Mouse (Mus musculus) kidney, embryonic 15.5 days (tissue): ENCODE measurements around the gene Fbxw4. TPM values are rescaled to one million over a fixed set of nuclear protein-coding genes. Genes with fewer than 3 reads are reported as not detected.
"Not testable (repeated sequence)": the region's sequence is repeated elsewhere in the genome, so short reads cannot be mapped to it uniquely, and the experiment has no call there.

Experiments used
- ATAC-seq: fragments of 200-750 bp; cut with Nextera tagmentation; replicated peaks from 2 replicates; pipeline ENCODE4 v1.8.0; 2017; ENCODE audit warnings: moderate TSS enrichment; ENCODE audit not compliant: low FRiP score
- H3K27ac ChIP-seq: fragments of 300-500 bp; sonication (generic); 2 replicates; pipeline ENCODE4 v1.5.1; 2015; ENCODE audit warnings: mild to moderate bottlenecking, inconsistent platforms
- H3K27me3 ChIP-seq: fragments of 300-500 bp; sonication (generic); 2 replicates; pipeline ENCODE4 v1.6.1; 2015; ENCODE audit warnings: inconsistent platforms
- H3K36me3 ChIP-seq: fragments of 300-500 bp; sonication (generic); 2 replicates; pipeline ENCODE4 v1.6.1; 2015; ENCODE audit warnings: inconsistent platforms
- H3K4me1 ChIP-seq: fragments of 300-500 bp; sonication (generic); 2 replicates; pipeline ENCODE4 v1.6.1; 2015; ENCODE audit warnings: inconsistent platforms
- H3K4me2 ChIP-seq: fragments of 300-500 bp; sonication (generic); 2 replicates; pipeline ENCODE4 v1.6.1; 2015; ENCODE audit warnings: moderate library complexity, mild to moderate bottlenecking, inconsistent platforms
- H3K4me3 ChIP-seq: fragments of 300-500 bp; sonication (generic); replicated peaks from 2 replicates; pipeline ENCODE4 v1.5.1; 2015; ENCODE audit warnings: mild to moderate bottlenecking, inconsistent platforms
- H3K9ac ChIP-seq: fragments of 300-500 bp; sonication (generic); 2 replicates; pipeline ENCODE4 v1.6.1; 2015; ENCODE audit warnings: mild to moderate bottlenecking, inconsistent platforms
- H3K9me3 ChIP-seq: fragments of 300-500 bp; sonication (generic); replicated peaks from 2 replicates; pipeline ENCODE4 v1.6.1; 2016; ENCODE audit warnings: inconsistent platforms
- WGBS: fragments of 180-500 bp; shearing (Covaris S2); methylation state at CpG from one replicate; pipeline ENCODE4 v1.1.7; 2015; ENCODE audit warnings: mixed read lengths; 5-methylcytosine and 5-hydroxymethylcytosine counted together
- polyA plus RNA-seq: library from polyadenylated mRNA; unstranded; fragments of >200 nt; fragmentation: Nextera tagmentation; extraction: Ambion mirVana; gene quantifications from 2 replicates; pipeline ENCODE4 v1.2.1, GENCODE M21; 2015

Fbxw4 gene
- polyA plus RNA-seq, 1 experiment from 2014 or later = 6.3 TPM

DNA sequence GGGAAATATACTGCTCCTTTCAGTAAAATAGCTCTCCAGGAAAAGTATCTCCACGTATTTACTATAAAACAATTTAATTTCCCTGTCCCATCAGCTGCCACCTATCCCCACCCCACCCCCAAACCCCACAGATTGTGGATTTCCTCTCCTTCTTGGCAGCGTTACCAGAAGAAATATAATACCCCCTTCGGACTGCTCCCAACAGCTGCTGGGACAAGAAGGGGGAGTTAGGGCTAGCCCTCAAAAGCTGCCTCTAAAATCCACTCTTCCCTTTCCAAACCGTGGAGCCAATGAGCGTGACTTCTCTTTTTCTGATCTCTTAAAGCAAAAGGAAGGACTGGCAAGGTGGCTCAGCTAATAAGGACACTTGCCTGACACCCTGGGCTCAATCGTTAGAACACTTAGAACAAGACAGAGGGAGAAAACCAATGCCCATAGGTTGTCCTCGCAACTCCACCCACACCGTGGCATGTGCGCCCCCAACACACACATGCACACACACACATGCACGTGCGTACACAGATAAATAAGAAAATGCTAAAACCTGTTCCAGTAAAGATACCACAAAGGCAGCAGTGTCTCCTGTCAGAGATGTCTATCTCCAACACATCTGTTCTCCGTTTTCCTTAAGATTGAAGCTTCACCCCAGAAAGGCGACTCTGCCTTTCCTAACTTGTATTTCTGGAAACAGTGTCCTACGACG, 7.7 kb downstream of the Fbxw4 start:
- Histone ChIP-seq H3K27ac (peak overlapping the region; percentile 82), H3K4me3 (no peak overlapping the region), H3K36me3 (no peaks in the 10 kb centered on the region), H3K4me1 (peaks cover 59% of the 10 kb centered on the region), H3K27me3 (no peaks in the 10 kb centered on the region), H3K9me3 (no peaks in the 10 kb centered on the region), H3K4me2 (peak overlapping the region; percentile 36), H3K9ac (no peak overlapping the region)
- ATAC-seq = peak; percentile 62; the same call in 1 of the 2 replicates
- WGBS = 37% methylated on average over 15 of the region's 15 CpGs

DNA sequence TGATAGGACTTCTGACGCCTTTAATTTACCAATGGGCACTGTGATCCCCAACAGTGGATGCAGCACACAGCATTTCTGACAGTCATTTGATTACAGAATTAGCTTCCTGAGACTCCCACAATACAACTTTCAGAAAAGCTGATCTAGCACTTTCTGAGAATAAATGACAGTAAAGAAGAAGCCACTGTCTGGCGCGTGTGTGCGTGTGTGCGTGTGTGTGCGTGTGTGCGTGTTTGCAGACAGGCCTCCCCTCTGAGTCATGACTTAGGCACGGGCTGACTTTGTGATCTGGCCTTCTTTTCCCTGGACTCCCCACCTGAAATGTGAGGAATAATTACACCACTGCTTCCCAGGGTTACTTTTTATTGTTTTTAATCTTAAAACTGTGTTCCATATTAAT, 8.6 kb downstream of the Fbxw4 start:
- Histone ChIP-seq H3K4me3 (no peak overlapping the region), H3K36me3 (no peaks in the 10 kb centered on the region), H3K27me3 (no peaks in the 10 kb centered on the region), H3K9ac (no peak overlapping the region), H3K4me2 (0 out of 2 replicates have a peak overlapping the region, but pooled peaks have one; percentile 36), H3K4me1 (peaks cover 60% of the 10 kb centered on the region), H3K9me3 (no peaks in the 10 kb centered on the region), H3K27ac (peak overlapping the region; percentile 82)
- ATAC-seq = no peak
- 53% methylated on average over 8 of the region's 8 CpGs for WGBS

DNA sequence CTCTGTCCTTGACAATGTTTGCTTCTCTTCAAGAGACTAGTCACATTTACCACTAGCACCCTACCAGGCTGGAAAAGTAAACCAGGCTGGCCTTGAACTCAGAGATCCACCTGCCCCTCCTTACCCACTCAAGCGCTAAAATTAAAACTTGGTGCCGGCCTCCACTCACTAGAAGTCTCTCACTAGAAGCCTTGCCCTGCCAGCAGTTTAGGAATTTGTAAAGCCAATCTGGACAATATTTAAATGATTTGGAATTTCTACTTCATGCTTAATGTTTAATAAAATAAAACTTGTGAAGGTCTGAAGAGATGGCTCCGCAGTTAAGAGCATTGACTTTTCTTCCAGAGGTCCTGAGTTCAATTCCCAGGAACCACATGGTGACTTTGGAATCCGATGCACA, 10.3 kb downstream of the Fbxw4 start:
- Histone ChIP-seq H3K4me3 (no peak overlapping the region), H3K27me3 (no peaks in the 10 kb centered on the region), H3K27ac (no peak overlapping the region), H3K36me3 (no peaks in the 10 kb centered on the region), H3K9me3 (no peaks in the 10 kb centered on the region), H3K4me2 (no peak overlapping the region), H3K4me1 (peaks cover 59% of the 10 kb centered on the region), H3K9ac (no peak overlapping the region)
- 76% methylated on average over 4 of the region's 4 CpGs for WGBS
- no peak for ATAC-seq

DNA sequence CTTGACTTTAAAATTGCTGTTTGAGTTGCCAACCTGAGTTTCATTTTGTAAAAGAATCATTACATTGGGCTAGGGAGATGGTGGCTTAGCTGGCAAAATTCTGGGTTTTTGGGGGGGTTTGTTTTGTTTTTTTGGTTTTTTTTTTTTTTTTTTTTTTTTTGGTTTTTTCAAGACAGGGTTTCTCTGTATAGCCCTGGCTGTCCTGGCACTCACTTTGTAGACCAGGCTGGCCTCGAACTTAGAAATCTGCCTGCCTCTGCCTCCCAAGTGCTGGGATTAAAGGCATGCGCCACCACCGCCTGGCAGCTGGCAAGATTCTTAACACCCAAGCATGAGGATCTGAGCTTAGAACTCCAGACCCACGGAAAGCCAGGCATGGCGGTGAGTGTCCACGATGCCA, 11.6 kb downstream of the Fbxw4 start:
- H3K4me3 ChIP-seq, H3K4me2 ChIP-seq, H3K27me3 ChIP-seq, H3K36me3 ChIP-seq, H3K27ac ChIP-seq, H3K9ac ChIP-seq, H3K9me3 ChIP-seq: not testable (repeated sequence)
- WGBS = 95% methylated on average over 6 of the region's 6 CpGs
- ATAC-seq = 0 out of 2 replicates have a peak, but pooled peaks have one; percentile 54
- H3K4me1 ChIP-seq = peaks cover 51% of the 10 kb centered on the region

DNA sequence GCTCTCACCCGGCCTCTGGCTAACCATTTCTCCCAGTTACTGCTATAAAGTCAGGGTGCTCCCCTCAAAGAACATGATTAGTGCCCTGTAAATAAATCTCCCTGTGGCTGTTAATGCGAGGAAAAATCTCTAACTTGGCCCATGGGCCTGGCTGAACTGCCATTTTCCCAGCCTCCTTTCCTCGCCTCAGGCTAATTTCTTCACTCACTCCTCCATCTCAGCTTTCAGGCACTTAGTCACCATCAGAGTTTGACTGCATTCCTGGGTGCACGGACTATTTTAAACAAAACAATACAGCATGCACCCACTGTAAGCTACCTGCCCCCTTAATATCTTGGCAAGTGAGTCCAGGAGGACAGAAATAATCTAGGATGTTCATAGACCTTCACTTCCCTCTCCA, 13.2 kb downstream of the Fbxw4 start:
- no peak for ATAC-seq
- Histone ChIP-seq H3K36me3 (no peaks in the 10 kb centered on the region), H3K27me3 (no peaks in the 10 kb centered on the region), H3K4me2 (no peak overlapping the region), H3K9me3 (no peaks in the 10 kb centered on the region), H3K27ac (peak overlapping the region; percentile 54), H3K4me3 (no peak overlapping the region), H3K4me1 (peaks cover 35% of the 10 kb centered on the region), H3K9ac (no peak overlapping the region)
- WGBS = 21% methylated on average over 4 of the region's 4 CpGs

DNA sequence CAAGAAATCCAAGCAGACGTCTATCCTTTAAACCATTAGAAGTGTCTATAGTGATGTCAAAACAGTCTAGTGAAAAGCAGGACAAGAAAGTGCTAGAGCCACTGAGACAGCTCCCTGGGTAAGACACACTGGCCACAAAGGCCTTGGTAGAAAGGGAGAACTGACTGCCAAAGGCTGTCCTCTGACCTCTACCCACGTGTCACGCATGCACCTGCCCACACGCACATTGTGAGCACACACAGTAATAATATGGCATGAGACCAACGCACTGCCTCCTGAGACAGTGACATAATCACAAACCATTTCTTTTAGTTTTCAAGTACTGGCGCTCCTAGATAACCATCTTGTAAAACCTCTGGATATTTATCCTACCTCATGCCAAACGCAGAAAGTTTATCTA, 19.4 kb downstream of the Fbxw4 start:
- ATAC-seq = no peak
- 86% methylated on average over 7 of the region's 7 CpGs for WGBS
- Histone ChIP-seq H3K36me3 (peaks cover 5% of the 10 kb centered on the region; the same call in 1 of the 2 replicates), H3K9ac (no peak overlapping the region), H3K4me3 (no peak overlapping the region), H3K4me2 (no peak overlapping the region), H3K4me1 (peaks cover 17% of the 10 kb centered on the region), H3K27me3 (no peaks in the 10 kb centered on the region), H3K27ac (no peak overlapping the region), H3K9me3 (no peaks in the 10 kb centered on the region)

DNA sequence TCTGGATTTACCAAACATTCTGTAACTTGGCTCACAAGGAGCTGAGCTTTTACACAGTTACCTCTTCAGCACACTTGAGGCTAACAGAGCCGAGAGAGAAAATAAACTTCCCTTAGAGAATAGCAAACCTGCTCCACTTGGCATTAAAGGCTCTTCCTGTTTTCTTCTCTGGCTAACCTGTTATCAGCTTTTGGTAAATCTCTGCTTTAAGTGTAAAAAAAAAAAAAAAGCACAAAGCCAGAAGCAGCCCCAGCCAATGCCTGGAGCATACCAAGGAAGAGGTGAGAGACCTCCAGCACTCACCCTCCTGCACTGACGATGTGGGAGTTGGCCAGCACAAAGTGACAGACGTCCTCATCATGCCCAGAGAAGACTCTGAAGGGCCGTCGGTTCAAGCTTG, 24.2 kb downstream of the Fbxw4 start:
- H3K36me3 ChIP-seq = peaks cover 30% of the 10 kb centered on the region
- no peak overlapping the region for H3K9ac ChIP-seq
- H3K27ac ChIP-seq = no peak overlapping the region
- 42% methylated on average over 5 of the region's 5 CpGs for WGBS
- H3K9me3 ChIP-seq = no peaks in the 10 kb centered on the region
- H3K4me1 ChIP-seq = peaks cover 13% of the 10 kb centered on the region; the same call in 1 of the 2 replicates
- H3K4me2 ChIP-seq = no peak overlapping the region
- no peak for ATAC-seq
- no peak overlapping the region for H3K4me3 ChIP-seq
- H3K27me3 ChIP-seq = no peaks in the 10 kb centered on the region

DNA sequence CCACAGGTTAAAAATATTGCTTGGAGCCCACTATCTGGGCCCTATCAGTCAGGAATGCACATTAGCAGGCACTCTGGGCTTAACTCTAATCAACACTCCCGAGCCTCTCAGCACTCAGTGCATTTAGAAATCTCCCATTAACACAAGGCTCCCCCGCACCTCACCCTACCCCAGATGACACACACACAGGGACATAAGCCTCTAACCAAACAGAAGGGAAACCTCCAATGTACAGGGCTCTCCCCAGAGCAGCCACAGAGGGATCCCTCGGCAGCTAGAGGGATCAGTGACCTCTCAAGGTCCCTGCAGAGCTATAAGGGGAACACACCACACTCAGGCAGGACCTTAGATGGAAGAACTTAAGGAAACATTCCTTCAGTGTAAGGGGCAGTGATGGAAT, 28.5 kb downstream of the Fbxw4 start:
- H3K4me3 ChIP-seq = no peak overlapping the region
- WGBS = 30% methylated on average over 3 of the region's 3 CpGs
- H3K27me3 ChIP-seq = no peaks in the 10 kb centered on the region
- no peak for ATAC-seq
- H3K36me3 ChIP-seq = peaks cover 43% of the 10 kb centered on the region
- H3K9me3 ChIP-seq = no peaks in the 10 kb centered on the region
- H3K9ac ChIP-seq = no peak overlapping the region
- peaks cover 32% of the 10 kb centered on the region for H3K4me1 ChIP-seq
- H3K27ac ChIP-seq = no peak overlapping the region
- no peak overlapping the region for H3K4me2 ChIP-seq

DNA sequence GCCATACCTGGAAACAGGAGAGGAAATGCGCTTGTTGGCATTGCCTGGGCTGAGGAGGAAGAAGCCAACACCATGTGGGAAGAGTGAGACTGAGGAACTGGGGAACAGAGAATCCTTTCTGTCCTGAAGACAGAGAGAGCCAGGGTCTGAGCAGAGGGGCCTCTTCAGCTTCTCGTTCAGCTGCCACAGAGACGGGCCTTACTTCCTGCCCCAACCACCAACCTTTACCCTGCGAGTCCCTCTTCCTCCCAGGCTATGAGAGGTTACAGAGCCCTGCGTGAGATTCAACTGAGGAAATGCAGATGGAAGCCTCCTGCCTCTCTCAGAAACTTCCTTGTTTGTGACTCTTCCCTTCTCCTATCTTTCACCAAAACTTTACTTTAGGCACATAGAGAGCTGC, 29.2 kb downstream of the Fbxw4 start:
- ATAC-seq = no peak
- Histone ChIP-seq H3K9ac (no peak overlapping the region), H3K36me3 (peaks cover 44% of the 10 kb centered on the region), H3K27me3 (no peaks in the 10 kb centered on the region), H3K27ac (no peak overlapping the region), H3K4me3 (no peak overlapping the region), H3K9me3 (no peaks in the 10 kb centered on the region), H3K4me2 (no peak overlapping the region), H3K4me1 (peaks cover 29% of the 10 kb centered on the region)
- 54% methylated on average over 5 of the region's 5 CpGs for WGBS

DNA sequence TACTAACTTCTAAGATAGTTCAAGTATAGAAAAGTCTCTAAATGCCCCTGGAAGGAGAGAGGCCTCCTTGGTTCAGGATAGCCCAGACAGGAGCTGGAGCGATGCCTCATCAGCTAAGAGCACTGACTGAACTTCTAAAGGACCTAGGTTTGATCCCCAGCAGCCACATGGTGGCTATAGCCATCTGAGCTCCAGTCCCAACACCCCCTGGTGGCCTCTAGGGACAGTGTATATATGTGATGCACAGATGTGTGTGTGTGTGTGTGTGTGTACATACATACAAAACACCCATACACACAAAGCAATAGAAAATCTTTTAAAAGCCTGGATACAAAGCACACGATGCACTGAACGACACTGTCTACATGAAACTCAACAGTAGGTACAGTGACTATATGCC, 30.9 kb downstream of the Fbxw4 start:
- Histone ChIP-seq H3K36me3 (peaks cover 29% of the 10 kb centered on the region), H3K27me3 (no peaks in the 10 kb centered on the region), H3K4me1 (peaks cover 28% of the 10 kb centered on the region), H3K9me3 (no peaks in the 10 kb centered on the region), H3K4me3 (no peak overlapping the region), H3K4me2 (no peak overlapping the region), H3K9ac (no peak overlapping the region), H3K27ac (peak overlapping the region; percentile 60)
- 85% methylated on average over 3 of the region's 3 CpGs for WGBS
- ATAC-seq = no peak; the same call in 1 of the 2 replicates

DNA sequence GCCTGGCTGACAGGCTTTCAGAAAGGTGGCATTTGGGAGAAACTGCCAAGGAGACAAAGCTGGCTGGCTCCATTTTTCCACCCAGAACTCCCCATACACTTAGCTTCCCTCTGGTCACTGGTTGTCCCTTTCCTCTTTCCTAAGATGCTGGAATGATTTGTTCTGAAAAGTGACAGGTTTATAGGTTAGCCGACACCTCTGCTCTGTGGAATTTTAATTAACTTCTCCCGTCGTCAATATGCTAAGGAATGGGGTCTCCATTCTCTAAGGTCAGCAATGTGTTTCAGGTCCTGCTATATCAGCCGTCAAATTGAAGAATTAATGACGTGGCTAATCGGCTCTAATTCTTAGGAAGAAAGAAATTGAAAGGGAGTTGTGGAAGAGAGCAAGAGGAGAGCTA, 31.5 kb downstream of the Fbxw4 start:
- Histone ChIP-seq H3K9me3 (no peaks in the 10 kb centered on the region), H3K27me3 (no peaks in the 10 kb centered on the region), H3K4me2 (no peak overlapping the region), H3K36me3 (peaks cover 23% of the 10 kb centered on the region), H3K4me1 (peaks cover 32% of the 10 kb centered on the region), H3K27ac (peak overlapping the region; percentile 37), H3K9ac (no peak overlapping the region), H3K4me3 (no peak overlapping the region)
- WGBS = 21% methylated on average over 6 of the region's 6 CpGs
- peak; percentile 66; the same call in 1 of the 2 replicates for ATAC-seq

DNA sequence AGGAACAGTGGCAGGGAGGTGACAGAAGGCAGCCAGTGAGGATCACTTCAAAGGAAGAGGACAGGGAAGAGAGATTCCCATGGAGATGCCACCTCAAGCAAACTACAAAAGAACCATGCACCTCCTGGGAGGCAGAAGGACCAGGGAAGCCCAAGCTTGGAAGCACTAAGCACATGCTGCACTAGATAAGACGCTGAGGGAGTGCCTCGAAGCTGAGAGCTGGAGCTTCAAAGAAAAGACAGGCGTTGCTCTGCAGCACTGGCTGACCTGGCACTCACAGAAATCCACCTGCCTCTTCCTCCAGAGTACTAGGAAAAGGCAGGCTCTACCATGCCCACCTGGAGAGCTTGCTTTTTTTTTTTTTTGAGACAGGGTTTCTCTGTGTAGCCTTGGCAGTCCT, 33.1 kb downstream of the Fbxw4 start:
- peaks cover 17% of the 10 kb centered on the region for H3K36me3 ChIP-seq
- no peak overlapping the region for H3K4me2 ChIP-seq
- 34% methylated on average over 3 of the region's 3 CpGs for WGBS
- H3K9ac ChIP-seq = no peak overlapping the region
- ATAC-seq = no peak
- H3K27ac ChIP-seq = no peak overlapping the region
- no peaks in the 10 kb centered on the region for H3K27me3 ChIP-seq
- H3K4me3 ChIP-seq = no peak overlapping the region
- peaks cover 40% of the 10 kb centered on the region for H3K4me1 ChIP-seq
- no peaks in the 10 kb centered on the region for H3K9me3 ChIP-seq

DNA sequence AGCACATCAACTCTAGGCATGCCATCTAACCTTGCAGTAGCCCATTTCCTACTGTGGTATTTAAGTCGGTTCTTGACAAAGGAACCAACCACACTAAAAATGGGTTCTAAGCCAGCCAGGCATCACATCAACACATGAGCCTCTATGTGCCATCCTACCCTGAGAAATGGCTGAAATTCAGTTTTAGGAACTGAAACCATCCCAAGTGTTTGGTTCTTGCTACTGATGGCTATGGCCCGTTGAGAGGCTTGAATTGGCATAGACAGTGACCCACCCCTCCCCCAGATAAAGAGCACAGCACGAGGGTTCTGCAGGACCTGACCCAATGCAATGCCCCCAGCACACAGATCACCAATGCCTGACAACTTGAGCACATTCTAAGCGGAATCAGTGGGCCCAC, 36.4 kb downstream of the Fbxw4 start:
- H3K9ac ChIP-seq = no peak overlapping the region
- H3K27ac ChIP-seq = no peak overlapping the region
- H3K4me1 ChIP-seq = peaks cover 50% of the 10 kb centered on the region
- no peaks in the 10 kb centered on the region for H3K9me3 ChIP-seq
- 72% methylated on average over 4 of the region's 4 CpGs for WGBS
- peaks cover 4% of the 10 kb centered on the region for H3K36me3 ChIP-seq
- no peak for ATAC-seq
- no peaks in the 10 kb centered on the region for H3K27me3 ChIP-seq
- no peak overlapping the region for H3K4me3 ChIP-seq
- no peak overlapping the region for H3K4me2 ChIP-seq
